Mouse (Mus musculus) midbrain, embryonic 13.5 days (tissue): Measurements from ENCODE around the gene Kctd21. TPM values are rescaled to one million over a fixed set of nuclear protein-coding genes. Genes with fewer than 3 reads are reported as not detected.

Experiments used
- ATAC-seq: fragments of 200-750 bp; cut with Nextera tagmentation; 2 replicates; pipeline ENCODE4 v1.8.0; 2017; ENCODE audit warnings: mild to moderate bottlenecking, moderate TSS enrichment, moderate library complexity
- H3K27ac ChIP-seq: fragments of 300-500 bp; sonication (generic); 2 replicates; pipeline ENCODE4 v1.5.1; 2015; ENCODE audit warnings: inconsistent platforms, mild to moderate bottlenecking, moderate library complexity
- H3K27me3 ChIP-seq: fragments of 300-500 bp; sonication (generic); 2 replicates; pipeline ENCODE4 v1.6.1; 2015; ENCODE audit warnings: mild to moderate bottlenecking, inconsistent platforms
- H3K36me3 ChIP-seq: fragments of 300-500 bp; sonication (generic); 2 replicates; pipeline ENCODE4 v1.6.1; 2015; ENCODE audit warnings: mild to moderate bottlenecking, inconsistent platforms
- H3K4me1 ChIP-seq: fragments of 300-500 bp; sonication (generic); replicated peaks from 2 replicates; pipeline ENCODE4 v1.6.1; 2015; ENCODE audit warnings: inconsistent platforms
- H3K4me2 ChIP-seq: fragments of 300-500 bp; sonication (generic); replicated peaks from 2 replicates; pipeline ENCODE4 v1.6.1; 2015; ENCODE audit warnings: moderate library complexity, mild to moderate bottlenecking, inconsistent platforms
- H3K4me3 ChIP-seq: fragments of 300-500 bp; sonication (generic); replicated peaks from 2 replicates; pipeline ENCODE4 v1.5.1; 2015; ENCODE audit warnings: mild to moderate bottlenecking, inconsistent platforms
- H3K9ac ChIP-seq: fragments of 300-500 bp; sonication (generic); replicated peaks from 2 replicates; pipeline ENCODE4 v1.6.1; 2015; ENCODE audit warnings: mild to moderate bottlenecking, inconsistent platforms
- H3K9me3 ChIP-seq: fragments of 300-500 bp; sonication (generic); 2 replicates; pipeline ENCODE4 v1.6.1; 2016; ENCODE audit warnings: mild to moderate bottlenecking, inconsistent platforms
- WGBS: fragments of 180-500 bp; shearing (Covaris S2); methylation state at CpG from one replicate; pipeline ENCODE4 v1.1.7; 2015; 5-methylcytosine and 5-hydroxymethylcytosine counted together
- polyA plus RNA-seq: library from polyadenylated mRNA; unstranded; fragments of >200 nt; fragmentation: Nextera tagmentation; extraction: Ambion mirVana; gene quantifications from 2 replicates; pipeline ENCODE4 v1.2.1, GENCODE M21; 2015

Kctd21 gene
- polyA plus RNA-seq, 1 experiment from 2014 or later = 8.3 TPM

- H3K4me2 ChIP-seq = no peak overlapping the region
- H3K36me3 ChIP-seq = peaks cover 96% of the 10 kb centered on the region
- H3K4me1 ChIP-seq = no peaks in the 10 kb centered on the region
- ATAC-seq = no peak
- H3K27ac ChIP-seq = no peak overlapping the region
- no peak overlapping the region for H3K4me3 ChIP-seq
- H3K27me3 ChIP-seq = no peaks in the 10 kb centered on the region
- no peak overlapping the region for H3K9ac ChIP-seq
- 95% methylated on average over 2 of the region's 2 CpGs for WGBS
- H3K9me3 ChIP-seq = no peaks in the 10 kb centered on the region
These were observed 25.3 kb upstream of the Kctd21 start for GRCm38 (mm10) chr7:97306813-97307212.

GRCm38 (mm10) chr7:97307546-97307945 is 24.6 kb upstream of the Kctd21 start:
- 100% methylated on average over 1 of the region's 1 CpGs for WGBS
- no peak overlapping the region for H3K4me3 ChIP-seq
- no peaks in the 10 kb centered on the region for H3K9me3 ChIP-seq
- no peaks in the 10 kb centered on the region for H3K27me3 ChIP-seq
- no peaks in the 10 kb centered on the region for H3K4me1 ChIP-seq
- H3K4me2 ChIP-seq = no peak overlapping the region
- no peak overlapping the region for H3K9ac ChIP-seq
- peaks cover 98% of the 10 kb centered on the region for H3K36me3 ChIP-seq
- H3K27ac ChIP-seq = no peak overlapping the region
- no peak for ATAC-seq

GRCm38 (mm10) chr7:97309461-97310340 is 22.4 kb upstream of the Kctd21 start:
- H3K4me3 ChIP-seq = no peak overlapping the region
- no peak for ATAC-seq
- 81% methylated on average over 4 of the region's 4 CpGs for WGBS
- H3K9ac ChIP-seq = no peak overlapping the region
- H3K27ac ChIP-seq = no peak overlapping the region
- no peak overlapping the region for H3K4me2 ChIP-seq
- H3K4me1 ChIP-seq = no peaks in the 10 kb centered on the region
- peaks cover 95% of the 10 kb centered on the region for H3K36me3 ChIP-seq
- no peaks in the 10 kb centered on the region for H3K27me3 ChIP-seq
- H3K9me3 ChIP-seq = no peaks in the 10 kb centered on the region

- Histone ChIP-seq H3K9ac (no peak overlapping the region), H3K27ac (no peak overlapping the region), H3K4me1 (no peaks in the 10 kb centered on the region), H3K36me3 (peaks cover 95% of the 10 kb centered on the region), H3K9me3 (no peaks in the 10 kb centered on the region), H3K27me3 (no peaks in the 10 kb centered on the region), H3K4me3 (no peak overlapping the region), H3K4me2 (no peak overlapping the region)
- ATAC-seq = no peak
- WGBS = 93% methylated on average over 3 of the region's 3 CpGs
These were observed 21.8 kb upstream of the Kctd21 start for GRCm38 (mm10) chr7:97310341-97310635.

GRCm38 (mm10) chr7:97311620-97312019 is 20.5 kb upstream of the Kctd21 start:
- Histone ChIP-seq H3K4me3 (no peak overlapping the region), H3K4me1 (no peaks in the 10 kb centered on the region), H3K27ac (no peak overlapping the region), H3K36me3 (peaks cover 83% of the 10 kb centered on the region), H3K4me2 (no peak overlapping the region), H3K9ac (no peak overlapping the region), H3K9me3 (no peaks in the 10 kb centered on the region), H3K27me3 (no peaks in the 10 kb centered on the region)
- WGBS = 91% methylated on average over 14 of the region's 14 CpGs
- ATAC-seq = peak; percentile 37; the same call in 1 of the 2 replicates

GRCm38 (mm10) chr7:97312196-97312595 is 19.9 kb upstream of the Kctd21 start:
- Histone ChIP-seq H3K4me1 (no peaks in the 10 kb centered on the region), H3K9me3 (no peaks in the 10 kb centered on the region), H3K27ac (no peak overlapping the region), H3K4me2 (no peak overlapping the region), H3K9ac (no peak overlapping the region), H3K27me3 (no peaks in the 10 kb centered on the region), H3K36me3 (peaks cover 77% of the 10 kb centered on the region), H3K4me3 (no peak overlapping the region)
- 94% methylated on average over 17 of the region's 17 CpGs for WGBS
- ATAC-seq = no peak

- Histone ChIP-seq H3K9me3 (no peaks in the 10 kb centered on the region), H3K4me1 (no peaks in the 10 kb centered on the region), H3K4me2 (no peak overlapping the region), H3K27ac (no peak overlapping the region), H3K9ac (no peak overlapping the region), H3K36me3 (peaks cover 71% of the 10 kb centered on the region), H3K27me3 (no peaks in the 10 kb centered on the region), H3K4me3 (no peak overlapping the region)
- no peak for ATAC-seq
- 90% methylated on average over 6 of the region's 6 CpGs for WGBS
These were observed 19.3 kb upstream of the Kctd21 start for GRCm38 (mm10) chr7:97312856-97313255.

- no peak overlapping the region for H3K27ac ChIP-seq
- 84% methylated on average over 7 of the region's 7 CpGs for WGBS
- no peak for ATAC-seq
These were observed 18.6 kb upstream of the Kctd21 start for GRCm38 (mm10) chr7:97313364-97313995.

GRCm38 (mm10) chr7:97314646-97315045 is 17.5 kb upstream of the Kctd21 start:
- Histone ChIP-seq H3K4me2 (no peak overlapping the region), H3K36me3 (peaks cover 60% of the 10 kb centered on the region)

More at GRCm38 (mm10) chr7:97313364-97313995, 18.6 kb upstream of the Kctd21 start:
- Histone ChIP-seq H3K9ac (no peak overlapping the region), H3K4me2 (no peak overlapping the region), H3K4me1 (no peaks in the 10 kb centered on the region), H3K36me3 (peaks cover 66% of the 10 kb centered on the region), H3K4me3 (no peak overlapping the region), H3K27me3 (no peaks in the 10 kb centered on the region), H3K9me3 (no peaks in the 10 kb centered on the region)

GRCm38 (mm10) chr7:97315656-97316055 is 16.5 kb upstream of the Kctd21 start:
- Histone ChIP-seq H3K4me2 (no peak overlapping the region), H3K36me3 (peaks cover 53% of the 10 kb centered on the region), H3K9ac (no peak overlapping the region), H3K4me1 (no peaks in the 10 kb centered on the region), H3K4me3 (no peak overlapping the region), H3K27ac (no peak overlapping the region), H3K9me3 (no peaks in the 10 kb centered on the region), H3K27me3 (no peaks in the 10 kb centered on the region)
- 91% methylated on average over 6 of the region's 6 CpGs for WGBS
- no peak for ATAC-seq

More at GRCm38 (mm10) chr7:97314646-97315045, 17.5 kb upstream of the Kctd21 start:
- no peaks in the 10 kb centered on the region for H3K27me3 ChIP-seq
- H3K9ac ChIP-seq = no peak overlapping the region
- H3K27ac ChIP-seq = no peak overlapping the region
- no peak for ATAC-seq
- WGBS = 87% methylated on average over 5 of the region's 5 CpGs
- no peaks in the 10 kb centered on the region for H3K4me1 ChIP-seq
- no peaks in the 10 kb centered on the region for H3K9me3 ChIP-seq
- H3K4me3 ChIP-seq = no peak overlapping the region

GRCm38 (mm10) chr7:97317706-97318105 is 14.4 kb upstream of the Kctd21 start:
- Histone ChIP-seq H3K9me3 (no peaks in the 10 kb centered on the region), H3K4me3 (no peak overlapping the region), H3K27ac (no peak overlapping the region), H3K36me3 (peaks cover 48% of the 10 kb centered on the region), H3K27me3 (no peaks in the 10 kb centered on the region), H3K4me1 (no peaks in the 10 kb centered on the region), H3K9ac (no peak overlapping the region), H3K4me2 (no peak overlapping the region)
- 83% methylated on average over 3 of the region's 3 CpGs for whole genome bisulfite sequencing
- no peak for ATAC-seq

GRCm38 (mm10) chr7:97324342-97324741 is 7.8 kb upstream of the Kctd21 start:
- Histone ChIP-seq H3K36me3 (peaks cover 21% of the 10 kb centered on the region), H3K4me2 (no peak overlapping the region), H3K4me1 (peaks cover 14% of the 10 kb centered on the region), H3K9ac (no peak overlapping the region), H3K4me3 (no peak overlapping the region), H3K27me3 (peaks cover 38% of the 10 kb centered on the region), H3K27ac (no peak overlapping the region), H3K9me3 (no peaks in the 10 kb centered on the region)
- ATAC-seq = no peak
- WGBS = 91% methylated on average over 8 of the region's 8 CpGs
